Mouse (Mus musculus) c-Kit-positive CD71-positive TER-119-positive erythroid progenitor cells, embryonic 14.5 days (primary cell): Measurements from ENCODE around the gene St6galnac3.

Source experiments
- DNase-seq: peaks from one replicate; pipeline ENCODE4 v3.0.0-alpha.2; 2013; ENCODE audit warnings: low spot score

St6galnac3 gene

GRCm38 (mm10) chr3:153458593-153458992 lies 266.4 kb downstream of the St6galnac3 start:
- DNase-seq = no peak

GRCm38 (mm10) chr3:153457701-153458100 lies 267.3 kb downstream of the St6galnac3 start:
- DNase-seq = no peak

DNA sequence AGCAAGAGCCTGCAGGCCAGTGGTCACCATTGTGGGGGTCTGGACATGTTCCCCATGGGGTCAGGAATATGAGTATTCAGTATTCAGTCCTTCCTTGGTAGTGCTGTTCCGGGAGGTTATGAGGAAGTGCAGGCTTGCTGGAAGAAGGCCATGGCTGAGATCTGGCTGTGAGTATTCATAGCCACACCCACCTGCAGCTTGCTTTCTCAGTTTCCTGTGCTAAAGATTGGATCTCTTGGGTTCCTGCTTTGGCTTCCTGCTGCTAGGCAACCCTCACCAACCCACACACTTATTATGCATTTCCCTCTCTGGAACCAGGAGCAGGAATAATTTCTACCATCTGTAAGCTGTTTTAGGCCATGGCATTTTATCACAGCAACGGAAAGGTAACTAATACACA lies 267.8 kb downstream of the St6galnac3 start:
- DNase-seq = no peak

- no peak for DNase-seq
Measured at GRCm38 (mm10) chr3:153456227-153456626, 268.7 kb downstream of the St6galnac3 start.

DNA sequence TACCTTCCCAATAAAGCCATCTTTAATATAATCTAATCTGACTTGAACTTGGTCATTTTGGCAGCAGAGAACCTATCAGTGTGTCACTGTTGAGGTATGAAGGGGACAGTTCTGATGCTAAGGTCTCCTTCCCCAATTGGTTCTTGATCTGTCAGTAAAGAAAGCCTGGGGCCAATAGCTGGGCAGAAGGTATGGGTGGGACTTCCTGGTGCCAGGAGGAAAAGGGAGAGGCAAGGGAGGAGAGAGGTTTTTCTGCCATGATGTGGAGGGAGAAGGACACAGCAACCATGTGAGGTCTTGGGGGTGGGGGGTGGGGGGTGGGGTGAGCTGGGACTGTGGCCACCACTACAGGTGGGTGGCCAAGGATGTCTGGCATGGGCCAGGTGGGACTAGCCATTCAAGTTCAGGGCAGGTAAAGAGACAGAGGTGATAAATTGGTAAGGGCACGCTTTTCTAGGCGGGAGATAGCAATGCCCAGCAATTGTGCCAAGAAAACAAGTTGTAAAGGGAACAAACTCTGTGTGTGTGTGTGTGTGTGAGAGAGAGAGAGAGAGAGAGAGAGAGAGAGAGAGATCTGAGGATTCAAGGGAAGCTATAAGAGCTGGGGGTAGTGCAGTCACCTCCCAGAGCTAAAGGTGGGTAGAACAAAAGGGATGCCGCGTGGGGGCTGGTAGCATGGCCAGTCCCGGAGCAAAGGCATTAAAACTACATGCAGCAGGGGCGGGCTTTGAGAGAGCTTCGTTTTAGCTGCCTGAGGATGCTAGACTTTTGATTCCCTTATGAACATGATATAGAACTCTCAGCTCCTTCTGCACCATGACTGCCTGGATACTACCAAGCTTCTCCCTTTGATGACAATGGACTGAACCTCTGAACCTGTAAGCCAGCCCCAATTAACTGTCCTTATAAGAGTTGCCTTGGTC lies 271.6 kb downstream of the St6galnac3 start:
- DNase-seq = no peak

DNA sequence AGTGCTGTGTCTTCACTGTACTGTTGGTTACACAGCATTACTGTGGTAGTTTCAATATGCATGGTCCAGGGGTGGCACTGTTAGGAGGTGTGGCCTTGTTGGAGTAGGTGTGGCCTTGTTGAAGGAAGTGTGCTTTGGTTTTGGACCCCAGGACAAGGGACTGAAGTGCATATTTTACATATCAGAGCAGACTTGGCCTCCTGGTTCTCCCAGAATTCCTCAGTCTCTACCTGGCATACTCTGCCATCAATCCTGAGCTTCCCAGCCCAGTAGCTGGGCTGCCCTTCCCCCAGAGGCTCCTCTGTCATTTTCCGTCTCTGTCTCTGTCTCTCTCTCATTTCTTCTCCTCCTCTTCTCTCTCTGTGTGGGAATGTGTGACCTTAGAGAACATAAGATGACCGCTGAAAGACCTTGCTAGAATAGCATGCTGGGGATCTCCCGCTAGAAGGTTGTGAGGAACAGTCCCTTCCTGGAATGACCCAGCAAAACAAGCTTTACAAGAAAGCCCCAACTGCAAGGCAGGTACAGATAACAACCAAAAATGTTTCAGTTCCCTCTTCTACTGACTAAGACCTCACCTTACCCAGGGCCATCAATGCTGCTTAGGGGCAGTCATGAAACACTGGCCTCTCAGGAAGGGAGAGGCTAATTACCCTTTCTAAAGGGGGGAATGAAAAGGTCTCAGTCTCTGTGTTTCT lies 272.5 kb downstream of the St6galnac3 start:
- no peak for DNase-seq

GRCm38 (mm10) chr3:153441329-153441728 lies 283.6 kb downstream of the St6galnac3 start:
- DNase-seq = no peak

GRCm38 (mm10) chr3:153436076-153437021 lies 288.6 kb downstream of the St6galnac3 start:
- peak; percentile 34 for DNase-seq

- DNase-seq = no peak
Measured at GRCm38 (mm10) chr3:153433010-153433409, 292.0 kb downstream of the St6galnac3 start.

DNA sequence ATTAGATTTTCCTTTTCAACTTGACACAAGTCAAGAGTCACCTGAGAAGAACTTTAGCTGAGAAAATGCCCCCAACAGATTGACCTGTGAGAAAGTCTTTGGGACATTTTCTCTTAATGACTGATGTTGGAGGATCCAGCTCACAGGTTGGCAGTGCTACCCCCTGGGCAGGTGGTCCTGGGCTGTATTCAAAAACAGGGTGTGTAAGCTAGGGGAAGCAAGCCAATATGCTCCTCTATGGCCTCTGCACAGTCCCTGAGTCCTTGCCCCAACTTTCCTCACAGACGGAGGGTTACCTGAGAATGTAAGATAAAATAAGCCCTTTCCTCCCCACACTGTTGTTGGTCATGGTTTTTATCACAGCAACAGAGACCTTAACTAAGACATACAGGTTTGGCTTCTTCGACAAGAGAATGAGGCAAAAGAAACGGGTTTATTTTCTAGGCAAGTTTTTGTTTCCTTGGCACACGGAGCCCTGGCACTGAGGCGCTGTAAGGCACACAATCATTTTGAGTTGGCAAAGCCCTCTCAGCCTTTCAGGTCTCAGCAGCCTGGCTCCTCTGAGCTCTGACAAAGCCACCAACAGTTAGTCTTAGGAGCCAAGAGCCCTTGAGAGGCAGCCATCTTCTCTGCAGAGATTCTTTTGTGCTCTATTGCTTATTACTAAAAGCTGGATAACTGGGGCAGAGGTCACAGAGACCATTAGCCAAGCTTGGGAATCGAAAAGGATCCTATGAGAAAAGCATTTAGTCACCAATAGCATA lies 292.7 kb downstream of the St6galnac3 start:
- no peak for DNase-seq

- no peak for DNase-seq
Measured at GRCm38 (mm10) chr3:153429840-153430239, 295.1 kb downstream of the St6galnac3 start.

DNA sequence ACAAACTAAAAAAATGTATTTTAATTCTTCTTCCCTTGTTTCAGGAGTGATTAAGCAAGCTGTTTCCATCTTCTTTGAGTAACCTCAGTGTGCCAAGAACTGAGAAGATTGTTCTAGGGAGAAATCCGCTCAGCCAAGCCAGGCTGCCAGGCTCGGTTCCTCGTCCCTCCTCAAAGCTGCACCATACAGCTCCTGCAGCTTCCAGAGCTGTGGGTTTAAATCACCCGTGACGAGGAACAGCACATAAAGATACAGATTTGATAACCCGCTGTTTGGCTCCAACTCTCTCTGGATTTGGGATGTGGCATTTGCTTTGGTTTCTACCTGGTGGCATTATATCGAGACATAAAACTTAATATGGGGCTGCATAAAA lies 303.1 kb downstream of the St6galnac3 start:
- DNase-seq = no peak

- no peak for DNase-seq
Measured at GRCm38 (mm10) chr3:153421060-153421917, 303.7 kb downstream of the St6galnac3 start.

- DNase-seq = no peak
Measured at GRCm38 (mm10) chr3:153419331-153419730, 305.6 kb downstream of the St6galnac3 start.

GRCm38 (mm10) chr3:153417001-153417400 lies 308.0 kb downstream of the St6galnac3 start:
- no peak for DNase-seq

- no peak for DNase-seq
Measured at GRCm38 (mm10) chr3:153416383-153416782, 308.6 kb downstream of the St6galnac3 start.

DNA sequence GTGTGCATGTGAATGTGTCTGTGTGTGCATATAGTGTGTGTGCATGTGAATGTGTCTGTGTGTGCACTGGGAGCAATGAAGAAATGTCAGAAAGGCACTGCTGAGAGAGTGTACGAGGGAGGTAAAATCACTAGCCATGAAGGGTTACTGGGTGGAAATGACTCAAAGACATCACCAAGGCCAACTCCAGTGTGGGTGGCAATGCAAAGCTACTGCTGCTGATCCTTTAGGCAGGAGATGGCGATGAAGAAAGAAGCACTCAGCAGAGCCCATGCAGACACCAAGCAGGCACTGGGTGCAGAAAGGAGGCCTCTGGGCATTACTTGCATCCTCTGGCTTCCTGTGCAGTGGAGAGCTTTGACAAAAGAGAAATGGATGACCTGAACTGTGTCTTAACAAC lies 310.8 kb downstream of the St6galnac3 start:
- no peak for DNase-seq

DNA sequence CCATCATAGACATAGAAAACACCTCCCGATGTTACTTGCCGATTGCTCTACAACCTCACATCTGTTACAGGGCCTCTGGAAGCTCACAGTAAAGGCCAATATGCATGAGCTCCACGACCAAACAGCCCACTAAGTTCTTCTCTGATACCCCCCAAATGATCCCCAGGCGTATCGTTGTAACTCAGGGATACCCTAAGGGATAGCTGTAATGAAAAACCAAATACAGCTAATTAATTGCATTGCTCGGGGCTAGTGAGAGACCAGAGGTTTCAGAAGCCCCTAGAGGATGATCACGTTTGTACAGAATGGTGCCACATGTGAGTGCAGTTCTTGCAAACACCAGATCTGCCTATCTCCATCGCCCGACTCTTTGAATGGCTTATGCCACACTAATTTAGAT lies 315.7 kb downstream of the St6galnac3 start:
- no peak for DNase-seq

DNA sequence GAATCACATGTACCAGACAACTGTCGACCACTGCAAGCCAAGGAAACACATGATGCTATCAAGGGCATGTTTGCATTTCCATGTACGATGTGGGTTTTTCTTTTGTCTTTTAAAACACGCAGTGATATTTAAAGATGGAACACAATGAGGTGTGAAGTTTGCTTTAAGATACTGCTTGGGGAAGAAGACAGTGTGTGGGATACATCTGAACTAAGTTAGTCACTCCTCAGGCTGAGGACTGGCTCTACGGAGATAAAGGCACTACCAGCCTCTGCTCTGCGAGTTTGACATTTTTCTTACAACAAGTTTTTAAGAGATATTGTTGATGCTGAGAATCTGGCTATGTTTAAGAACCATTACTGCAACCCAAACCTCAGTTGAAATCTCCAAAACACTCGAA lies 316.6 kb downstream of the St6galnac3 start:
- no peak for DNase-seq

- no peak for DNase-seq
Measured at GRCm38 (mm10) chr3:153407698-153408097, 317.3 kb downstream of the St6galnac3 start.
